Mouse (Mus musculus): ENCODE measurements around the gene DXBay18.
"Not testable (repeated sequence)": the region's sequence is repeated elsewhere in the genome, so short reads cannot be mapped to it uniquely, and the experiment has no call there.

DNA sequence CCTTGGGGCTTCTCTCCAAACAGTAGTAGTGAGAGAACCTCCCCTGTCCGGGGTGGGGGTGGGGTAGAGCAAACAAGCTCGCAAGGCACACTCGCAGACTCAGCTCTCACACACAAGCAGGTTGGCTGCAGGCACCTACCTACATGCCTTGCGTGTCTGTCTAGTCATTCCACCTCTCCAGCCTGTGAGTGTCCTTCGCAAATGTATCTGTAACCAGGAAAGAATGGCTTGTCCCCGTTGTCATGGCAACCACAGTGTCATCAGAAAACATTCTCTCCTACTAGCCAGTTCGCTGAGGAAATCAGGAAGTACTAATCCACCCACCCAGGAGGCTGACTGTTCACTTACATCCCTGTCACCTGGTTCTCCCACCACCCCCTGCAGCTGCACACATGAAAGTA, 6.0 kb downstream of the DXBay18 start:
- TF ChIP-seq POLR2A (IDR thresholded peaks at IDR 0.05; ENCODE audit: borderline replicate concordance, control insufficient read depth, low read depth, low read length); CTCF (IDR thresholded peaks at IDR 0.05; ENCODE audit: control insufficient read depth, insufficient read depth, low read length): not testable (repeated sequence)
